Mouse (Mus musculus) neural tube, embryonic 13.5 days (tissue): ENCODE results near the gene Cpsf2. TPM values are rescaled to one million over a fixed set of nuclear protein-coding genes. Genes with fewer than 3 reads are reported as not detected.
"Not testable (repeated sequence)": the region's sequence is repeated elsewhere in the genome, so short reads cannot be mapped to it uniquely, and the experiment has no call there.

Source experiments
- ATAC-seq: fragments of 200-750 bp; cut with Nextera tagmentation; 2 replicates; pipeline ENCODE4 v1.8.0; 2017; ENCODE audit warnings: low read depth, mild to moderate bottlenecking, moderate TSS enrichment, moderate library complexity
- H3K27ac ChIP-seq: fragments of 300-500 bp; sonication (generic); replicated peaks from 2 replicates; pipeline ENCODE4 v1.5.1; 2015; ENCODE audit warnings: moderate library complexity, mild to moderate bottlenecking, inconsistent platforms
- H3K27me3 ChIP-seq: fragments of 300-500 bp; sonication (generic); 2 replicates; pipeline ENCODE4 v1.6.1; 2015; ENCODE audit warnings: mild to moderate bottlenecking, inconsistent platforms
- H3K36me3 ChIP-seq: fragments of 300-500 bp; sonication (generic); 2 replicates; pipeline ENCODE4 v1.6.1; 2015; ENCODE audit warnings: mild to moderate bottlenecking, inconsistent platforms
- H3K4me1 ChIP-seq: fragments of 300-500 bp; sonication (generic); replicated peaks from 2 replicates; pipeline ENCODE4 v1.6.1; 2015; ENCODE audit warnings: inconsistent platforms
- H3K4me2 ChIP-seq: fragments of 300-500 bp; sonication (generic); 2 replicates; pipeline ENCODE4 v1.6.1; 2015; ENCODE audit warnings: inconsistent platforms, mild to moderate bottlenecking, moderate library complexity
- H3K4me3 ChIP-seq: fragments of 300-500 bp; sonication (generic); 2 replicates; pipeline ENCODE4 v1.5.1; 2015; ENCODE audit warnings: mild to moderate bottlenecking, inconsistent platforms
- H3K9ac ChIP-seq: fragments of 300-500 bp; sonication (generic); 2 replicates; pipeline ENCODE4 v1.6.1; 2015; ENCODE audit warnings: moderate library complexity, mild to moderate bottlenecking, inconsistent platforms
- H3K9me3 ChIP-seq: fragments of 300-500 bp; sonication (generic); 2 replicates; pipeline ENCODE4 v1.6.1; 2016; ENCODE audit warnings: inconsistent platforms
- WGBS: fragments of 180-500 bp; shearing (Covaris S2); methylation state at CpG from one replicate; pipeline ENCODE4 v1.1.7; 2015; 5-methylcytosine and 5-hydroxymethylcytosine counted together
- polyA plus RNA-seq: library from polyadenylated mRNA; unstranded; fragments of >200 nt; fragmentation: Nextera tagmentation; extraction: Ambion mirVana; gene quantifications from 2 replicates; pipeline ENCODE4 v1.2.1, GENCODE M21; 2015

Gene Cpsf2
- 32.0 and 36.5 TPM in 2 replicates for polyA plus RNA-seq

GRCm38 (mm10) chr12:101975601-101976571, at the start of gene Cpsf2:
Cpsf2 (plus strand) TSS chr12:101975988.
- H3K4me3 ChIP-seq, result peak within 1 kb of the TSS; percentile 93
- peak within 1 kb of the TSS; percentile 94 for H3K9ac ChIP-seq
- peak within 1 kb of the TSS; percentile 79 for H3K4me2 ChIP-seq
- ATAC-seq, result peak; percentile 98
- H3K27me3 ChIP-seq, result no peaks in the 10 kb centered on the region
- H3K27ac ChIP-seq, result peak within 1 kb of the TSS; percentile 91
- H3K4me1 ChIP-seq, result peaks cover 22% of the 10 kb centered on the region
- H3K9me3 ChIP-seq, result no peaks in the 10 kb centered on the region
- under 1% methylated on average over 76 of the region's 77 CpGs for WGBS
- peaks cover 5% of the 10 kb centered on the region; the same call in 1 of the 2 replicates for H3K36me3 ChIP-seq

- no peaks in the 10 kb centered on the region for H3K27me3 ChIP-seq
- H3K36me3 ChIP-seq, result peaks cover 92% of the 10 kb centered on the region
- no peak overlapping the region for H3K4me3 ChIP-seq
- H3K9ac ChIP-seq, result no peak overlapping the region
- no peaks in the 10 kb centered on the region for H3K4me1 ChIP-seq
- no peak overlapping the region for H3K27ac ChIP-seq
- H3K9me3 ChIP-seq, result no peaks in the 10 kb centered on the region
- ATAC-seq, result no peak
- no peak overlapping the region for H3K4me2 ChIP-seq
- 87% methylated on average over 1 of the region's 1 CpGs for WGBS
Observed at GRCm38 (mm10) chr12:101928423-101928822, 47.4 kb upstream of the Cpsf2 start.

DNA sequence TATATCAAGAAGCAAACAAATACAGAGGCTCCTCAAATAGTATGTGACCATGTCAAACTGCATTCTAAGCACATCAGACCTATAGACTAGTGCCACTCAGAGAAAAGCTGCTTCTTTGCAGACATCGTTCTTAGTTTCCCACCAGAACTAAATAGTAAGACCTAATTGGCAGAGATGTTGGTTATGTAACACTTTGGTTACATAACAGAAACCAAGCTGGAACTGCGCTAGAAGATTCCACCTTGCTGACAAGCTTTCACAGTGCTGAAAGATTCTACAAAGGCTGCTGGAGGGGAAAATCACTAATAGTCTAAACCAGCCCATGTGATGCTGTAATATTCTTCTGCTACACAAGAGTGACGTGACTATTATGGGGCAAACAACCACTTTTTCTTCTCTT, 40.6 kb upstream of the Cpsf2 start:
- Histone ChIP-seq H3K27ac (no peak overlapping the region), H3K27me3 (no peaks in the 10 kb centered on the region), H3K9ac (no peak overlapping the region), H3K9me3 (no peaks in the 10 kb centered on the region), H3K4me1 (no peaks in the 10 kb centered on the region), H3K4me3 (no peak overlapping the region), H3K4me2 (no peak overlapping the region), H3K36me3 (peaks cover 82% of the 10 kb centered on the region)
- WGBS, result 93% methylated on average over 3 of the region's 3 CpGs
- ATAC-seq, result no peak

GRCm38 (mm10) chr12:101937572-101937971, 38.2 kb upstream of the Cpsf2 start:
- no peak for ATAC-seq
- H3K4me3 ChIP-seq, result no peak overlapping the region
- H3K4me2 ChIP-seq, result no peak overlapping the region
- 88% methylated on average over 7 of the region's 7 CpGs for WGBS
- H3K4me1 ChIP-seq, result no peaks in the 10 kb centered on the region
- H3K9ac ChIP-seq, result no peak overlapping the region
- peaks cover 81% of the 10 kb centered on the region for H3K36me3 ChIP-seq
- no peaks in the 10 kb centered on the region for H3K9me3 ChIP-seq
- no peak overlapping the region for H3K27ac ChIP-seq
- H3K27me3 ChIP-seq, result no peaks in the 10 kb centered on the region

GRCm38 (mm10) chr12:101947986-101948385, 27.8 kb upstream of the Cpsf2 start:
- H3K4me3 ChIP-seq, result no peak overlapping the region
- no peak overlapping the region for H3K27ac ChIP-seq
- H3K9ac ChIP-seq, result no peak overlapping the region
- no peaks in the 10 kb centered on the region for H3K9me3 ChIP-seq
- no peaks in the 10 kb centered on the region for H3K27me3 ChIP-seq
- no peak overlapping the region for H3K4me2 ChIP-seq
- ATAC-seq, result no peak
- peaks cover 44% of the 10 kb centered on the region for H3K36me3 ChIP-seq
- 0 out of 2 replicates have a peak, but pooled peaks cover 5% of the 10 kb centered on the region for H3K4me1 ChIP-seq
- WGBS, result 85% methylated on average over 8 of the region's 8 CpGs

DNA sequence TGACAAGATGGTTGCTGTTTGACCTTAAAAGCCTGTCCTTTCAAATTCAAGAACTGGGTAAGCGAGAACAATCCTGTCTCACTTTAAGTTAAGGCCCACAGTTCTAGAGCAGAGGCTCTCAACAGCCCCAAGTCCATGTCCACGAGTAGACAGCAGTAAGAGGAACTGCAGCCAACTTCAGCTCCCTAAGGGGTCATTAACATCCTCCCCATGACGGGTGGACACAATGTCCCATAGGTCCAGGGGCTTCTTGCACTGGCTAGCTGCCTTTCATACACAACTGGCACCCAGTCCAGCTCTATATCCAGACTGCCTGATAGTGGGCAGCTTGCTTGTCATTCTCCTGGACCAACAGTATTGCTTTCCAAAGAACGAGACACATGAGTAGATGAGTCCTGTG, 27.0 kb upstream of the Cpsf2 start:
- Histone ChIP-seq H3K27me3 (no peaks in the 10 kb centered on the region), H3K36me3 (peaks cover 39% of the 10 kb centered on the region), H3K4me2 (no peak overlapping the region), H3K27ac (no peak overlapping the region), H3K9me3 (no peaks in the 10 kb centered on the region), H3K4me1 (0 out of 2 replicates have a peak, but pooled peaks cover 5% of the 10 kb centered on the region), H3K9ac (no peak overlapping the region), H3K4me3 (no peak overlapping the region)
- ATAC-seq, result no peak
- WGBS, result 75% methylated on average over 4 of the region's 4 CpGs

GRCm38 (mm10) chr12:101955821-101956220, 20.0 kb upstream of the Cpsf2 start:
- H3K27me3 ChIP-seq, H3K36me3 ChIP-seq, H3K9me3 ChIP-seq, H3K4me3 ChIP-seq, H3K4me2 ChIP-seq, H3K9ac ChIP-seq, ATAC-seq, H3K27ac ChIP-seq: not testable (repeated sequence)
- WGBS, result 98% methylated on average over 8 of the region's 8 CpGs
- peaks cover 14% of the 10 kb centered on the region for H3K4me1 ChIP-seq

- no peak; the same call in 1 of the 2 replicates for ATAC-seq
- WGBS, result 13% methylated on average over 26 of the region's 26 CpGs
Observed at GRCm38 (mm10) chr12:101957079-101957941, 18.5 kb upstream of the Cpsf2 start.

DNA sequence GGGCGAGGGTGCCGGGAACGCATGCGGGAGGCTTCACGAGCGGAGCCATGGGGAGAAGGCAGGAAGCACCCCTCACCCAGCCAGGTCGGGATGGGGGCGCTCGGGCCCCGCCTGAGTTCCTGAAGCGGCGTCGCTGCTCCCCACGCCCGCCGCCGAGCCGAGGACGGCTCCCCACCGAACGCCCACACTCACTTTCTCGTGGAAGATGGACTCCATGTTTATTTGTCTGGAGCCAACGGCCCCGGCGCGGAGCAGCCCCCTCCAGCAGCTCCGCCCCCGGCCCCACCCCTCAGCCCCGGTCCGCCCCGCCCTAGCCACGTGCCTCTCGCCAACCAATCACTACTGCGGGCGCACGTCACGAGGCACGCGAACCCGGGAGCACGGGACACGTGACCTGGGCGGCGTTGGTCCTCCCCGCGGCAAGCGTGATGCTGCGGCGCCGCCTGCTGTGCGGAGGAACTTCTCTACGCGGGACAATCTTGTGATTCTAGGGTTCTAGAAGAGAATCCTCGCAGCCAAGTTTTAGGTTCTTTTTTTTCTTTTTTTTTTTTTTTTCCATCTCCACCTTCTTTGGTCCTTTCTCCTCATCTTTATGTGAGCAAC, 17.7 kb upstream of the Cpsf2 start, which contains the start of gene Atxn3:
Atxn3 (minus strand) TSS at position 305 of the 603 bp plus-strand sequence.
- WGBS, result under 1% methylated on average over 54 of the region's 54 CpGs
- H3K4me1 ChIP-seq, result peaks cover 14% of the 10 kb centered on the region
- peak; percentile 99 for ATAC-seq
- H3K9ac ChIP-seq, result peak within 1 kb of the TSS; percentile 86
- no peaks in the 10 kb centered on the region for H3K36me3 ChIP-seq
- peak within 1 kb of the TSS; percentile 87 for H3K4me3 ChIP-seq
- H3K4me2 ChIP-seq, result peak within 1 kb of the TSS; percentile 78
- no peaks in the 10 kb centered on the region for H3K9me3 ChIP-seq
- H3K27ac ChIP-seq, result peak within 1 kb of the TSS; percentile 74
- H3K27me3 ChIP-seq, result no peaks in the 10 kb centered on the region

More at GRCm38 (mm10) chr12:101957079-101957941, 18.5 kb upstream of the Cpsf2 start:
- H3K9ac ChIP-seq, result peak overlapping the region; percentile 86
- peak overlapping the region; percentile 78 for H3K4me2 ChIP-seq
- H3K4me1 ChIP-seq, result peaks cover 14% of the 10 kb centered on the region
- H3K4me3 ChIP-seq, result peak overlapping the region; percentile 87
- H3K27me3 ChIP-seq, result no peaks in the 10 kb centered on the region
- H3K36me3 ChIP-seq, result no peaks in the 10 kb centered on the region
- no peaks in the 10 kb centered on the region for H3K9me3 ChIP-seq
- H3K27ac ChIP-seq, result peak overlapping the region; percentile 74

DNA sequence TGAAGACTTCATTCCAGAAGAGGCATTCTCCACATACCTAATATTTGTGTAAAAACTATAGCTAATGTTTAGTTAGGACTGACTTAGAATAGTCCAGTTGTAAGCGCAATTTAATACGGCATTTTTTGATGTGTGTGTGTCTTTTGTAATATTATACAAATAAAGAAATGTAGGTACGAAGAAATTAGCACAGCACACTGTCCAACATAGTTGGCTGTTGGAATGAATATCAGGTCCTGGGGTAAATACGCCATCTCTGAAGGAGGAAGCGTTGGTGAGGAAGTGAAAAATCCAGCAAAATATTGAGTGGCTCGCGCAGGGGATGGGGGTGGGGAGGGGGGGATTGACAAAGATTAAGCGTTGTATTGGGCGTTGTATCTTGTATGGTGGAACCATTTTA, 17.2 kb upstream of the Cpsf2 start:
- H3K4me2 ChIP-seq, result peak overlapping the region; percentile 40
- H3K9me3 ChIP-seq, result no peaks in the 10 kb centered on the region
- no peaks in the 10 kb centered on the region for H3K27me3 ChIP-seq
- 59% methylated on average over 9 of the region's 9 CpGs for WGBS
- peaks cover 14% of the 10 kb centered on the region for H3K4me1 ChIP-seq
- H3K36me3 ChIP-seq, result no peaks in the 10 kb centered on the region
- no peak overlapping the region for H3K9ac ChIP-seq
- H3K4me3 ChIP-seq, result peak overlapping the region; percentile 87; the same call in 1 of the 2 replicates
- ATAC-seq, result no peak; the same call in 1 of the 2 replicates
- H3K27ac ChIP-seq, result no peak overlapping the region

GRCm38 (mm10) chr12:101958960-101959780, 16.6 kb upstream of the Cpsf2 start:
- peaks cover 14% of the 10 kb centered on the region for H3K4me1 ChIP-seq
- ATAC-seq, H3K4me3 ChIP-seq, H3K9ac ChIP-seq, H3K36me3 ChIP-seq, H3K27me3 ChIP-seq, H3K9me3 ChIP-seq, H3K27ac ChIP-seq: not testable (repeated sequence)
- 94% methylated on average over 5 of the region's 5 CpGs for WGBS
- peak overlapping the region; percentile 40 for H3K4me2 ChIP-seq
